Mouse (Mus musculus): ENCODE results near the gene Ric8a. TPM values are rescaled to one million over a fixed set of nuclear protein-coding genes. Genes with fewer than 3 reads are reported as not detected.

The Ric8a gene
- polyA plus RNA-seq, 1 experiment from 2014 or later, result 42.3 TPM

DNA sequence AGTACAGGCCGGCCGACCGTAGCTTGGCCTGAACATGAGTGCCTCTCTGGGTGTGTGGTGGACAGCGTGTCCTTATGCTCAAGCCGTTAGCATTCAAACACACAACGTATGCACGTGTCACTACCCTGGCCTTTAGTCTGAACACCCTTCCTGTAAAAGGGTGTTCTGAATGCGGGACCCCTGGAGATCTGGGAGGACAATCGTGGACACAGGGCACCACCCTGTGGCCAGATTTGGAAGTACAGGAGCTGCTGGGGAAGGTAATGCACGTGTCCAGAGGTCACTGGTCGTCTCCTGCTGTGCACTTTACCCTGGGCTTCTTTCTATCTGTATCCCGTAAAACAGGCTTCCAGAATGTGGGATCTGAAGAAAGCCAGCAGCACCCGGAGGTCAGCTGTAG, 46.5 kb downstream of the Ric8a start:
- no peaks in the 10 kb centered on the region for H3K27me3 ChIP-seq (replicated peaks; ENCODE audit: control insufficient read depth, insufficient read depth, low read length)
- H3K36me3 ChIP-seq (ENCODE audit: control insufficient read depth, insufficient read depth), result peaks cover 11% of the 10 kb centered on the region
- no peak overlapping the region for H3K27ac ChIP-seq (ENCODE audit: low read depth, low read length)
- H3K9ac ChIP-seq (ENCODE audit: low read depth, low read length), result no peak overlapping the region
- no peaks in the 10 kb centered on the region for H3K9me3 ChIP-seq (ENCODE audit: control insufficient read depth)
- peak; percentile 34; the same call in 1 of the 2 replicates for ATAC-seq
- peak; percentile 95 for TF ChIP-seq CTCF (IDR thresholded peaks at IDR 0.05; ENCODE audit: low read depth)
- WGBS, result 25% methylated on average over 13 of the region's 13 CpGs
- H3K4me3 ChIP-seq (ENCODE audit: low read depth, low read length), result no peak overlapping the region
- no peak overlapping the region for H3K4me2 ChIP-seq (replicated peaks; ENCODE audit: low read depth)
- no peaks in the 10 kb centered on the region for H3K4me1 ChIP-seq (replicated peaks; ENCODE audit: control insufficient read depth, insufficient read depth, low read length)

DNA sequence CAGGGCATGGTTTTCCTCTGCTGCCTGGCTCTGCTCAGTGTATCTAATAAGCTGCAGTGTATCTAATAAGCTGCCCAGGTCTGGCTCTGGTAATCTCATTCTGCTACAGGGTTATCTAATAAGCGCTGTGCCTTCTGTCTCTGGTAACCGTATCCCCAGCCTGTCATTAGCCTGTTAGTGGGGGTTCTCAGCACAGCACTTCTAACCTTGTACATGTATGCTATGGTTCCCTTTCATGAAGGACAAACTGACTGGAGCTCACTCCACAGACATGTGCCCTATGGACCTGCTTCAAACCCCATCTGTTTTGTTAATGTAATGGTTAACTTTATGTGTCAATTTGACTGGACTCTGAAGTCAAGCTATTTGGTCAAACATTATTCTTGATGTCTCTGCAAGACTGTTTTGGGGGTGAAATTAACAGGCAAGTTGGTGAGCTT, 48.9 kb downstream of the Ric8a start:
- no peak overlapping the region for H3K9ac ChIP-seq (ENCODE audit: low read depth, low read length)
- H3K27ac ChIP-seq (ENCODE audit: low read depth, low read length), result no peak overlapping the region
- H3K36me3 ChIP-seq (ENCODE audit: control insufficient read depth, insufficient read depth), result no peaks in the 10 kb centered on the region
- no peak for TF ChIP-seq CTCF (IDR thresholded peaks at IDR 0.05; ENCODE audit: low read depth)
- no peak for ATAC-seq
- H3K4me2 ChIP-seq (replicated peaks; ENCODE audit: low read depth), result no peak overlapping the region
- no peaks in the 10 kb centered on the region for H3K27me3 ChIP-seq (replicated peaks; ENCODE audit: control insufficient read depth, insufficient read depth, low read length)
- no peaks in the 10 kb centered on the region for H3K9me3 ChIP-seq (ENCODE audit: control insufficient read depth)
- no peaks in the 10 kb centered on the region for H3K4me1 ChIP-seq (replicated peaks; ENCODE audit: control insufficient read depth, insufficient read depth, low read length)
- 62% methylated on average over 2 of the region's 2 CpGs for WGBS
- no peak overlapping the region for H3K4me3 ChIP-seq (ENCODE audit: low read depth, low read length)

DNA sequence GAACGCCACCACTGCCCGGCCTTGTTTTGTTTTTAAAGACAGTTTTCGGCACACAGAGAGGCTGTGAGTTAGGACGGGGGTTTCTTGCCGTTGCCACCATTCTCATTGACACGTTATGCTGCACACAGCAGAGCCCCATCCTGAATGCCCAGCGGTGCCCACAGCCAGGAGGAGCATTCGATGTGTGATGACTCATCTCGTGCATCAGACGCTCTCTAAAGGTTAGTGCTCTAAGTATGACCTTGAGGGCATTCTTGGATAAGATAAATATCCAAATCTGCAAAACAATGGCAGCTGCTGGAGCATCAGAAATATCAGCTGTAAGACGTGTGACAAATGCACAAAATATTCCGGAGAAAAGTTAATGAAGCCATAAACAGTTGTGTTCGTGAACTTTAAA, 50.4 kb downstream of the Ric8a start:
- Histone ChIP-seq H3K4me3 (ENCODE audit: low read depth, low read length) (no peak overlapping the region), H3K9me3 (ENCODE audit: control insufficient read depth) (no peaks in the 10 kb centered on the region), H3K4me2 (replicated peaks; ENCODE audit: low read depth) (no peak overlapping the region), H3K4me1 (replicated peaks; ENCODE audit: control insufficient read depth, insufficient read depth, low read length) (no peaks in the 10 kb centered on the region), H3K36me3 (ENCODE audit: control insufficient read depth, insufficient read depth) (no peaks in the 10 kb centered on the region), H3K27me3 (replicated peaks; ENCODE audit: control insufficient read depth, insufficient read depth, low read length) (no peaks in the 10 kb centered on the region), H3K9ac (ENCODE audit: low read depth, low read length) (no peak overlapping the region), H3K27ac (ENCODE audit: low read depth, low read length) (no peak overlapping the region)
- no peak for TF ChIP-seq CTCF (IDR thresholded peaks at IDR 0.05; ENCODE audit: low read depth)
- 79% methylated on average over 13 of the region's 13 CpGs for WGBS
- no peak for ATAC-seq

DNA sequence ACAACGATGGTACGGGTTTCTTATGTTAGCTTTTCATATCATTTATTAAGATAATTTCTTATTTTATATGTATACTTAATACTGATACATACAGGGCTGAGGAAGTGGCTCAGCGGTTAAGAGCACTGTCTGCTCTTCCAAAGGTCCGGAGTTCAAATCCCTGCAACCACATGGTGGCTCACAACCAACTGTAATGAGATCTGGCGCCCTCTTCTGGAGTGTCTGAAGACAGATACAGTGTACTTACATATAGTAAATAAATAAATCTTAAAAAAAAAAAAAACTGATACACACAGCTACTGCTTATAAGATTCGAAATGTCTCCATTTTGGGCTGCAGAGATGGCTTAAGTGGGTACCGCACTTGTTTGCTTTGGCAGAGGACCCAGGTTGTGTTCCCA, 50.9 kb downstream of the Ric8a start:
- no peaks in the 10 kb centered on the region for H3K36me3 ChIP-seq (ENCODE audit: control insufficient read depth, insufficient read depth)
- H3K4me1 ChIP-seq (replicated peaks; ENCODE audit: control insufficient read depth, insufficient read depth, low read length), result no peaks in the 10 kb centered on the region
- no peak overlapping the region for H3K4me2 ChIP-seq (replicated peaks; ENCODE audit: low read depth)
- H3K4me3 ChIP-seq (ENCODE audit: low read depth, low read length), result no peak overlapping the region
- no peaks in the 10 kb centered on the region for H3K27me3 ChIP-seq (replicated peaks; ENCODE audit: control insufficient read depth, insufficient read depth, low read length)
- TF ChIP-seq CTCF (IDR thresholded peaks at IDR 0.05; ENCODE audit: low read depth), result 0 out of 2 replicates have a peak, but pooled peaks have one; percentile 42
- 85% methylated on average over 7 of the region's 7 CpGs for WGBS
- ATAC-seq, result no peak
- H3K9ac ChIP-seq (ENCODE audit: low read depth, low read length), result no peak overlapping the region
- H3K9me3 ChIP-seq (ENCODE audit: control insufficient read depth), result no peaks in the 10 kb centered on the region
- no peak overlapping the region for H3K27ac ChIP-seq (ENCODE audit: low read depth, low read length)

DNA sequence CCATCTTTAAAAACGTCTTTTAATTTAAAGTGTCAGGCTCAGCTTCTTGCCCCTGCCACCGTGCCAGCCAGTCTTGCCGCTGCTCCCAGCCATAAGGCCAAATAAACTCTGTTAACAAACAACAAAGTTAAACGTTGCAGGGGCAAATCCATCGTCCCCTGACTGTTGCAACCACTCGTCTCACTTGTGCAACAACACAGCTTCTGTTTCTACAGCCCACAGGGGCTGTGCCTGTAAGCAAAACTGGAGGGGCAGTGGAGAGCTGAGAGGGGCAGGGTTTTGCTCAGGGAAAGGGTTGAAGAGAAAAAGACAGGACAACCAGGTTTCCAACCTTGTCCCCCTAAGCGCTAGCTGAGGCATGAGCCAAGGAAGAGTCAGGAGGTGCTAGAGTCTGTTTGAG, 51.4 kb downstream of the Ric8a start:
- Histone ChIP-seq H3K36me3 (ENCODE audit: control insufficient read depth, insufficient read depth) (no peaks in the 10 kb centered on the region), H3K9me3 (ENCODE audit: control insufficient read depth) (no peaks in the 10 kb centered on the region), H3K27me3 (replicated peaks; ENCODE audit: control insufficient read depth, insufficient read depth, low read length) (no peaks in the 10 kb centered on the region), H3K4me2 (replicated peaks; ENCODE audit: low read depth) (peak overlapping the region; percentile 66; the same call in 1 of the 2 replicates), H3K4me3 (ENCODE audit: low read depth, low read length) (no peak overlapping the region), H3K9ac (ENCODE audit: low read depth, low read length) (no peak overlapping the region), H3K4me1 (replicated peaks; ENCODE audit: control insufficient read depth, insufficient read depth, low read length) (no peaks in the 10 kb centered on the region), H3K27ac (ENCODE audit: low read depth, low read length) (no peak overlapping the region)
- 44% methylated on average over 7 of the region's 7 CpGs for WGBS
- ATAC-seq, result no peak
- no peak for TF ChIP-seq CTCF (IDR thresholded peaks at IDR 0.05; ENCODE audit: low read depth)

DNA sequence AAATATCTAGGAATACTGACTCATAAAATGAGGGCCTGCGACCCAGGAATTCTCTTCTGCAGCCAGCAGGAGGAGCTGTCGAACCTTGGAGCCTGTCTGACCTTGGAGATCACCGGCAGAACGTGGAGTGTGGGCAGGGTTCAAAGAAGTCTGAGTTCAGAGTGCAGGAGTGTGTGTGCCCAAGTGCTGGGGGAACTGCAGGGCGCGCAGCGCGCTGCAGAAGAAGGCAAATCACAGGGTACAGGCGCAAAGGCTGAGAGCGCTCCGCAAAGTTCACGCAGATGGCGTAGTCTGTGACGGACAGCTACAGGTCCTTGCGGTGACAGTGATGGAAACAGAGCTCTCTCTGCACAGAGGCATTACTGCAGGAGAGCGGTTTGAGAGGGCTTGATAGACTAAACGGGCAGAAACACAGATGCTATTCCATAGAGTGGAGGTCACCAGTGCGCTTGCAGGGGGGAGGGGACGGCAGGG, 51.9 kb downstream of the Ric8a start:
- TF ChIP-seq CTCF (IDR thresholded peaks at IDR 0.05; ENCODE audit: low read depth), result peak; percentile 97
- no peaks in the 10 kb centered on the region for H3K9me3 ChIP-seq (ENCODE audit: control insufficient read depth)
- peak overlapping the region; percentile 26 for H3K4me3 ChIP-seq (ENCODE audit: low read depth, low read length)
- no peak overlapping the region for H3K9ac ChIP-seq (ENCODE audit: low read depth, low read length)
- H3K4me2 ChIP-seq (replicated peaks; ENCODE audit: low read depth), result peak overlapping the region; percentile 66
- no peak overlapping the region for H3K27ac ChIP-seq (ENCODE audit: low read depth, low read length)
- under 1% methylated on average over 19 of the region's 19 CpGs for WGBS
- H3K36me3 ChIP-seq (ENCODE audit: control insufficient read depth, insufficient read depth), result no peaks in the 10 kb centered on the region
- H3K27me3 ChIP-seq (replicated peaks; ENCODE audit: control insufficient read depth, insufficient read depth, low read length), result no peaks in the 10 kb centered on the region
- H3K4me1 ChIP-seq (replicated peaks; ENCODE audit: control insufficient read depth, insufficient read depth, low read length), result no peaks in the 10 kb centered on the region
- ATAC-seq, result peak; percentile 66

DNA sequence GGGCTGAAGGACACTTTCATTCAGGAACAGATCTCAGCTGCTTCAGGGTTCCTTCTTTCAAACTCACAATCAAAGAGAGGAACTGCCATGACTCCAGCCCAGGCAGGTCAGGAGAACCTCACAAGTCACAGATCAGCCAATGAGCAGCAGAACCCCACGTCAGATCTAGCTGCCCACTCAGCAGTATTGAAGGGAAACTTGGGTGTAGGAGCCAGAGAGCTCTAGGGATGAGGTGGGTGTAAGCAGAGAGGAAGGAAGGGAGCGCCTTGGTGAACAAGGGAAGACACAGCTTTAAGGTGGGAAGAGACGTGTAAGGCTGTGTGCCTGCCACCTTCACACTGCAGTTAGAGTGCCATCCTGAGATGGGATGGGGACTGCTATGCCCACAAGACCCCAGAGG, 55.5 kb downstream of the Ric8a start:
- H3K9me3 ChIP-seq (ENCODE audit: control insufficient read depth), result no peaks in the 10 kb centered on the region
- H3K4me1 ChIP-seq (replicated peaks; ENCODE audit: control insufficient read depth, insufficient read depth, low read length), result 0 out of 2 replicates have a peak, but pooled peaks cover 5% of the 10 kb centered on the region
- H3K36me3 ChIP-seq (ENCODE audit: control insufficient read depth, insufficient read depth), result no peaks in the 10 kb centered on the region
- 50% methylated on average over 3 of the region's 3 CpGs for WGBS
- ATAC-seq, result no peak
- H3K27me3 ChIP-seq (replicated peaks; ENCODE audit: control insufficient read depth, insufficient read depth, low read length), result no peaks in the 10 kb centered on the region
- H3K9ac ChIP-seq (ENCODE audit: low read depth, low read length), result no peak overlapping the region
- no peak overlapping the region for H3K4me2 ChIP-seq (replicated peaks; ENCODE audit: low read depth)
- no peak for TF ChIP-seq CTCF (IDR thresholded peaks at IDR 0.05; ENCODE audit: low read depth)
- H3K4me3 ChIP-seq (ENCODE audit: low read depth, low read length), result no peak overlapping the region
- H3K27ac ChIP-seq (ENCODE audit: low read depth, low read length), result peak overlapping the region; percentile 85
